Mouse (Mus musculus) liver, embryonic 16.5 days (tissue): Measurements from ENCODE around the gene Stard13. TPM values are rescaled to one million over a fixed set of nuclear protein-coding genes. Genes with fewer than 3 reads are reported as not detected.

Experiments used
- ATAC-seq: fragments of 200-750 bp; cut with Nextera tagmentation; 2 replicates; pipeline ENCODE4 v1.8.0; 2017; ENCODE audit warnings: low read depth, mild to moderate bottlenecking, moderate number of reproducible peaks, moderate library complexity
- H3K27ac ChIP-seq: fragments of 300-500 bp; sonication (generic); 2 replicates; pipeline ENCODE4 v1.5.1; 2014; ENCODE audit warnings: mild to moderate bottlenecking, low read length
- H3K27me3 ChIP-seq: fragments of 300-500 bp; sonication (generic); 2 replicates; pipeline ENCODE4 v1.6.1; 2014; ENCODE audit warnings: low read depth, low read length, mixed read lengths; ENCODE audit not compliant: control insufficient read depth, insufficient read depth
- H3K36me3 ChIP-seq: fragments of 300-500 bp; sonication (generic); 2 replicates; pipeline ENCODE4 v1.6.1; 2014; ENCODE audit warnings: mild to moderate bottlenecking; ENCODE audit not compliant: control insufficient read depth, insufficient read depth
- H3K4me1 ChIP-seq: fragments of 300-500 bp; sonication (generic); 2 replicates; pipeline ENCODE4 v1.6.1; 2014; ENCODE audit warnings: low read depth, low read length, mixed read lengths; ENCODE audit not compliant: control insufficient read depth
- H3K4me2 ChIP-seq: fragments of 300-500 bp; sonication (generic); 2 replicates; pipeline ENCODE4 v1.6.1; 2014; ENCODE audit warnings: low read depth, low read length, mixed read lengths
- H3K4me3 ChIP-seq: fragments of 300-500 bp; sonication (generic); 2 replicates; pipeline ENCODE4 v1.5.1; 2014; ENCODE audit warnings: low read depth, mild to moderate bottlenecking, low read length
- H3K9ac ChIP-seq: fragments of 300-500 bp; sonication (generic); 2 replicates; pipeline ENCODE4 v1.6.1; 2014; ENCODE audit warnings: low read depth, low read length
- H3K9me3 ChIP-seq: fragments of 300-500 bp; sonication (generic); replicated peaks from 2 replicates; pipeline ENCODE4 v1.6.1; 2016; ENCODE audit warnings: low read length; ENCODE audit not compliant: control insufficient read depth
- WGBS: fragments of 180-500 bp; shearing (Covaris S2); extraction: QIAGEN DNeasy Blood & Tissue Kit; methylation state at CpG from one replicate; pipeline ENCODE4 v1.1.7; 2014; ENCODE audit not compliant: insufficient replicate concordance; 5-methylcytosine and 5-hydroxymethylcytosine counted together
- polyA plus RNA-seq: library from polyadenylated mRNA; unstranded; fragments of >200 nt; fragmentation: Nextera tagmentation; extraction: Ambion mirVana; gene quantifications from 2 replicates; pipeline ENCODE4 v1.2.1, GENCODE M21; 2015

The Stard13 gene
- polyA plus RNA-seq, 1 experiment from 2014 or later = 1.4 TPM

DNA sequence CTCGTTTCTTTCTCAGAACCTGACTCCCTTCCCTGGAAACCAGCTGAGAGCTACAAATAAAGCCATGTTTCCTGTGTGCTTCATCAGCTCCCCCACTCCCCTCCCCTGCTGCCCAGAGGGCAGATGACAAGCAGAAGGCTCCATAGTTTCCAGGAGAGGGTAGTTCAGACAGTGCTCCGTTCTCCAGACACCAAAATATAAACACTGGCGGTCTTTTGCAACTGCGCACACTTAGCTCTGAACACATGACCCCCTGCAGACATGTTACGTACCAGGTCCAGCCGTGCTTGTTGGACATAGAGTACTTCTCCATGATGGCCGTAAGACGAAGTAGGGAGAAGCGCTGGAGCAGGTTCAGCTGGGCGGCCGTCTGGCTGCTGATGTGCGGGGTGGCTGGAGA lies 173.2 kb downstream of the Stard13 start:
- no peak overlapping the region for H3K4me2 ChIP-seq
- no peak overlapping the region for H3K27ac ChIP-seq
- H3K4me1 ChIP-seq = no peaks in the 10 kb centered on the region
- H3K9me3 ChIP-seq = peaks cover 4% of the 10 kb centered on the region; the same call in 1 of the 2 replicates
- H3K4me3 ChIP-seq = no peak overlapping the region
- H3K9ac ChIP-seq = no peak overlapping the region
- WGBS = 81% methylated on average over 12 of the region's 12 CpGs
- H3K36me3 ChIP-seq = peaks cover 16% of the 10 kb centered on the region
- no peaks in the 10 kb centered on the region for H3K27me3 ChIP-seq
- no peak for ATAC-seq

DNA sequence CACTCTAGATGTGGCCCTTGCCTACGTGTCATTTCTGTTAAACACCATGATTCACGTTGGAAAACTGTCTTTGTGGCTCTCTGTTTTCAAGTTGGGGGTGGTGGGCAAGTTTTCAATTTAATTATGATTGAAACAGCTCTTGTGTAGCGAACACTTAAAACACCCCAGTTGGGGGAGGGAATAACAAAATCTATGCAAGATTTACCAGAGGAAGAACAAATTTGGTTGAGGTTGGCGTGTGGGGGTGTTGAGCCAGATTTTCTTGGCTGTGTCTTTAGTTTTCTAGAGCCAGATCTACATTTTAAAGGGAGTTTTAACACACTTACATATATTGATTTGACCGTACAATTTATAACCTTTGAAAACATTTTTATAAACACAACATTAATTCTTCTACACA lies 173.9 kb downstream of the Stard13 start:
- no peak for ATAC-seq
- Histone ChIP-seq H3K9ac (no peak overlapping the region), H3K27me3 (no peaks in the 10 kb centered on the region), H3K9me3 (peaks cover 4% of the 10 kb centered on the region; the same call in 1 of the 2 replicates), H3K4me2 (no peak overlapping the region), H3K27ac (no peak overlapping the region), H3K4me3 (no peak overlapping the region), H3K36me3 (peaks cover 16% of the 10 kb centered on the region), H3K4me1 (no peaks in the 10 kb centered on the region)
- WGBS = 61% methylated on average over 5 of the region's 5 CpGs

DNA sequence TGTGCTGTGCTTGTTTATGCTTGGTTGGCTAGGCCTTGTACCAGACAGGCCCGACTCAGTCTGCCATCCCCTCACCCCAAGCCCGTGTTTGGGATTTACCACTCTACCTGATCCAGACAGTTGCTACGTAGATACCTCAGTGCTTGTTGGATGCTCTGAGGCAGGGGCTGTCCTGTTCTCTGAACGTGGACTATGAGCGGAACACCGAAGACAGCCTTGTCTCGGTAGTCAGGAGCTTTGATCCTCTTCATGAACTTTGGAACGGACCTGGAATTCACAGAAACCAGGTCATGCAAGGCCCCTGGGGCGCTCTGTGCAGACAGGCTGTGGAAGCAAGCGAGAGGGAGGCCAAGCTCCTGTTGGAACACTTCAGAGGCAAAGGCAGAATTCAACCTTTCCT lies 174.3 kb downstream of the Stard13 start:
- ATAC-seq = peak; percentile 50; the same call in 1 of the 2 replicates
- Histone ChIP-seq H3K36me3 (peaks cover 16% of the 10 kb centered on the region), H3K4me2 (no peak overlapping the region), H3K27ac (no peak overlapping the region), H3K4me3 (no peak overlapping the region), H3K27me3 (no peaks in the 10 kb centered on the region), H3K9me3 (peaks cover 4% of the 10 kb centered on the region; the same call in 1 of the 2 replicates), H3K9ac (no peak overlapping the region), H3K4me1 (no peaks in the 10 kb centered on the region)
- 63% methylated on average over 10 of the region's 10 CpGs for WGBS

DNA sequence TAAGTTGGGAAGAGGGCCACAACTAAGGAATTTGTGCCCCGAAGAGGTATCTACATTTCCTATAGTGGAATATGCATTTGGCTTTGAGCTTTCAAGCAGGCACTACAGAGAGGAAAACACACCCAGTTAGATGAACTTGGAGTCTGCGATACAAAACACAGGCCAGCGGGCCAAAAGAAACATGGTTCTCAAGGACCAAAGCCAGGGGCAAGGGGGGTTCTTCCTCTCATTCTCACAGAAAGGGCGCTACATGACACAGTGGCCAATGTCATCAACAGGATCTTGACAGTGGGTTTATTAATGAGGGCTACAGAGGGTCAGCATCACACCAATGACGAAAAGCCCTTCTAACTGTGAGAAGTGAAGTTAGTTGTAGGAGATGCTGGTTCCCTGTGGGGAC lies 175.9 kb downstream of the Stard13 start:
- Histone ChIP-seq H3K4me1 (no peaks in the 10 kb centered on the region), H3K27me3 (no peaks in the 10 kb centered on the region), H3K36me3 (peaks cover 10% of the 10 kb centered on the region), H3K9ac (no peak overlapping the region), H3K4me2 (no peak overlapping the region), H3K27ac (no peak overlapping the region), H3K9me3 (peaks cover 4% of the 10 kb centered on the region; the same call in 1 of the 2 replicates), H3K4me3 (no peak overlapping the region)
- 73% methylated on average over 5 of the region's 5 CpGs for WGBS
- ATAC-seq = no peak

DNA sequence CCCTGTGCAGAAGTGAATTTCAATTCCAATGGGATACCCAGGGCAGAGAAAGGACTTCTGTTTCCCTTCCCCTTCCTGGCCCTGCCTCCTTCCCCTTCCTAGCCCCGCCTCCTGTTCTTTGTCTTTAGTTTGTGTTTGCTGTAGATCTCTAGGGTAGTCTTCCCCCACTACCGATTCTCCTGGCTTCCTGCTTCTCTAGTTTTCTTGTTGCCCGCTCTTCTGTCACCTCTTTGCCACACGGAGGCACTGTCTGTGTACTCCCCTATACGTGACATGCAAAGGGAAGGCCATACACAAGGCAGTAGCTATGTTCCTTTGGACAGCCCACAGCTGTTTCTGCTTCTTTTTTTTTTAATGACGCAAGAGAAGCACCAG lies 176.7 kb downstream of the Stard13 start:
- H3K4me1 ChIP-seq = no peaks in the 10 kb centered on the region
- no peak overlapping the region for H3K9ac ChIP-seq
- peak; percentile 53 for ATAC-seq
- H3K27me3 ChIP-seq = no peaks in the 10 kb centered on the region
- H3K9me3 ChIP-seq = peaks cover 3% of the 10 kb centered on the region; the same call in 1 of the 2 replicates
- H3K27ac ChIP-seq = no peak overlapping the region
- no peak overlapping the region for H3K4me3 ChIP-seq
- WGBS = 22% methylated on average over 6 of the region's 6 CpGs
- H3K4me2 ChIP-seq = no peak overlapping the region
- H3K36me3 ChIP-seq = peaks cover 8% of the 10 kb centered on the region

DNA sequence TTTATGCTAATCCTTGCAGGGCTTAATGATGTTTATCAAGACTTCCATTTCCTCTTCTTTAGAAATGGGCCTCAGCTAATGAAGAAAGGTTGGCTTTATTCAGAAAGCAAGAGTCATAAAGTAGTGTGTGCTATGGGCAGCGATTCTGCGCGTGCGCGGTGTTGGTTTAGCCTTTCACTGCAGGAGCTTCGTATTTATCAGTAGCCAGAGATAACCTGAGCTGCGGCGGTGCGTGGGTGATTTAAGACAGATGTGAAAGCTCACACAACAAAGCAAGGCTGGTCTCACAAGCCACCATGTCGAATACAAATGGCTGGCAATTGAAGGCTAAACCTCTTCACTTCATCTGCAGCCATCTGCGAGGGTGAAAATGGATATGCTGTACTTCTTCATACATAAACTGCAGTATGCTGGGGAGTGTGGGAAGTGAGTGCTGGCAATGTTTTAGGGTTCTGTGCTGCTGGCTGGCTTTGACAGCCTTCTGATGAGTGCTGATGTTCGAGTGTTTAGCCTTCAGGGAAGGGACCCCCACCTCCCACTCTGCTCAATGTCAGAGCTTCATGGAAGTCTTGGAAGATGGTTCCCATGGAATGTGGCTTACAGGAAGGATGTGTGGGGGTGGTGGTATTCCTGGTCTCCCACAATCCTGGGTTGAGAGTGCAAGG lies 177.2 kb downstream of the Stard13 start:
- Histone ChIP-seq H3K4me3 (no peak overlapping the region), H3K27ac (no peak overlapping the region), H3K9ac (no peak overlapping the region), H3K27me3 (no peaks in the 10 kb centered on the region), H3K4me2 (no peak overlapping the region), H3K9me3 (no peaks in the 10 kb centered on the region), H3K36me3 (peaks cover 6% of the 10 kb centered on the region), H3K4me1 (no peaks in the 10 kb centered on the region)
- peak; percentile 5; the same call in 1 of the 2 replicates for ATAC-seq
- 66% methylated on average over 12 of the region's 12 CpGs for WGBS

DNA sequence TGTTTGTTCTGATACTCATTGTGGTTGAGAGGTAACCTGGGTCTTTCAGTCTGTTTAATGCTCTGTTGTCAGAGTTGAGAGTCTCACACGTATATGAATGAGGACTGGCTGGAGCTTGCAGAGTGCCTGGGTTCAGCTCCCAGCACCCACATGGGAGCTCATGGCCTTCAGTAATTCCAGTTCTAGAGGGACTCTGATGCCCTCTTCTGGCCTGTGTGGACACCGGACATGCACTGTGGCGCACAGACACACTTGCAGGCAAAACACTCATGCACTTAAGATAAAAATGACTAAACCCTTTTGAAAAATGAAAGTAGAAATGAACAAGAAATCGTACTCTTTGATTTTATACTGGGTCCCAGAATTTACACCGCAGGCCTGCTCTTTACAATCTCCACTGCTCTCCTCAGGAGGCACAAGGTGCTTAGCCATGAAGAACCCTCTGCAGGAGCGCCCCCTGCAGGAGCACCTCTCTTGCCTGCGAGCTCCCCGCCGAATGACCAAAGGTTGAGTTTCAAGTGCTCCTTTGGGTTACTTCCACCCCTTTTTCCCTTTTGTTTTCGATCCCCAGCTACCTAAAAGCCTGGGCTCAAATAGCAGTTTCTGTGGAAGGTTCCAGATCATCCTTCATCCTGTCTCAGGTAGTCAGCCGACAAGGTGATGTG lies 178.1 kb downstream of the Stard13 start:
- H3K27me3 ChIP-seq = no peaks in the 10 kb centered on the region
- H3K4me2 ChIP-seq = no peak overlapping the region
- H3K9me3 ChIP-seq = no peaks in the 10 kb centered on the region
- no peak for ATAC-seq
- no peak overlapping the region for H3K27ac ChIP-seq
- H3K4me3 ChIP-seq = no peak overlapping the region
- peaks cover 6% of the 10 kb centered on the region for H3K36me3 ChIP-seq
- H3K4me1 ChIP-seq = no peaks in the 10 kb centered on the region
- H3K9ac ChIP-seq = no peak overlapping the region
- 80% methylated on average over 11 of the region's 11 CpGs for WGBS

DNA sequence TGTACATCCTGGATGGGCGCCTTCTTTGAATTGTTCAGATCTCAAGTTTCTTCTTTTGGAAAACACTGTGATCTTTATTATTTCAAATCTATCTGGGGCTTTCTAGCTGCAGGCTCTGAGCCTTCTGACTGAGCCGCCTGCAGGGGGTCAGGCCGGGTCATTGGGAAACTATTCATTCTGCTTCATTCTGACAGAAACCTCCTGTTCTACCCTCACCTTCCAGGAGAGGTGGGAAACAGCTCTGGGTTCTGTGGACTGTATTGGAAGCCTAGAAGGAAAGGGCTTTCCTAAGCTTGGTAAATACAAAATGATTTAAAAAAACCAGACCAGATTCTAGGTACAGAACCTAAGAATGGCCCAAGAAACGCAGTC lies 178.9 kb downstream of the Stard13 start:
- WGBS = 57% methylated on average over 4 of the region's 4 CpGs
- no peak for ATAC-seq

DNA sequence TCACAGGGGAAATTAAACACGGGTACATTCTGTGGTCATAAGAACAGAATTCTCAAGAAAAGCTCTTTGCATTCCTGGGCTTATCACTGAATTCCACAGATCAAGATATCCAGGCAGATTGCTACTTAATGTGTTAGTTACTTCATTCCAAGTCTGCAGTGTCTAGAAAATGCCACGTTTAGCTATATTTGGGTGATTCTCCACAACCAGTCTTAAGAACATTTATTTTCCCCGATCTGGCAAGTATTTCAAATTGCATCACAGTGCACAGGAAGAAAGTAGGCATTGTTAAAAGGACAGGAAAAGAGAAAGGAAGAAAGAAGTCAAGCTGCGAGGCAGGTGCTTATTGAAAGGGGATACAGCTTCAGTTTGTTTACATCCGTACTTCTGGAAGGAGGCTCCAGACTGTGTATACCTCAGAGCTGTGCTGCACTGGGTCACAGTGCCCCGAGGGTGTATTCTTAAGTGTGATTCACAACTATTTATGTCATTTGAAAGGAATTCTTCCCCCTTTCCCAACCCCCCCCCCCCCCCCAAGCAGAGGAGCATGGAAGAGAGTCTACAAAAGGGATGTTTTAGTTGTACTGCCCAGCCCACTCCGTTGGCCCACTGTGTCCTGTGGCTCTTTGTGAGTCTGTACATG lies 179.4 kb downstream of the Stard13 start:
- Histone ChIP-seq H3K27me3 (no peaks in the 10 kb centered on the region), H3K27ac (no peak overlapping the region), H3K4me1 (no peaks in the 10 kb centered on the region), H3K4me2 (no peak overlapping the region), H3K9me3 (no peaks in the 10 kb centered on the region), H3K9ac (no peak overlapping the region), H3K36me3 (peaks cover 6% of the 10 kb centered on the region), H3K4me3 (no peak overlapping the region)
- ATAC-seq = no peak
- 41% methylated on average over 7 of the region's 7 CpGs for WGBS

More for the DNA sequence above, 178.9 kb downstream of the Stard13 start:
- no peak overlapping the region for H3K9ac ChIP-seq
- no peak overlapping the region for H3K4me3 ChIP-seq
- H3K4me2 ChIP-seq = no peak overlapping the region
- H3K9me3 ChIP-seq = no peaks in the 10 kb centered on the region
- H3K27ac ChIP-seq = no peak overlapping the region
- no peaks in the 10 kb centered on the region for H3K27me3 ChIP-seq
- peaks cover 6% of the 10 kb centered on the region for H3K36me3 ChIP-seq
- no peaks in the 10 kb centered on the region for H3K4me1 ChIP-seq
